Mouse (Mus musculus) hindbrain, postnatal 0 days (tissue): Measurements from ENCODE around the gene Maff. TPM values are rescaled to one million over a fixed set of nuclear protein-coding genes. Genes with fewer than 3 reads are reported as not detected.
A peak's percentile ranks its signal among the peaks of the same experiment; 100 is the strongest.

Experiments
- ATAC-seq: fragments of 200-750 bp; cut with Nextera tagmentation; 2 replicates; pipeline ENCODE4 v1.8.0; 2017; ENCODE audit warnings: mild to moderate bottlenecking, moderate TSS enrichment, moderate library complexity
- DNase-seq: peaks from one replicate; pipeline ENCODE4 v3.0.0-alpha.2; 2015; ENCODE audit warnings: low spot score
- H3K27ac ChIP-seq: fragments of 300-500 bp; sonication (generic); 2 replicates; pipeline ENCODE4 v1.5.1; 2014; ENCODE audit warnings: mild to moderate bottlenecking
- H3K27me3 ChIP-seq: fragments of 300-500 bp; sonication (generic); 2 replicates; pipeline ENCODE4 v1.6.1; 2014; ENCODE audit warnings: low read length, mixed read lengths; ENCODE audit not compliant: insufficient read depth
- H3K36me3 ChIP-seq: fragments of 300-500 bp; sonication (generic); 2 replicates; pipeline ENCODE4 v1.6.1; 2014; ENCODE audit warnings: low read length, mixed read lengths; ENCODE audit not compliant: insufficient read depth
- H3K4me1 ChIP-seq: fragments of 300-500 bp; sonication (generic); 2 replicates; pipeline ENCODE4 v1.6.1; 2014; ENCODE audit warnings: antibody characterized with exemption, low read length, mixed read lengths; ENCODE audit not compliant: insufficient read depth
- H3K4me2 ChIP-seq: fragments of 300-500 bp; sonication (generic); 2 replicates; pipeline ENCODE4 v1.6.1; 2014; ENCODE audit warnings: low read depth, mild to moderate bottlenecking, low read length, moderate library complexity, mixed read lengths
- H3K4me3 ChIP-seq: fragments of 300-500 bp; sonication (generic); 2 replicates; pipeline ENCODE4 v1.5.1; 2014; ENCODE audit warnings: low read length
- H3K9ac ChIP-seq: fragments of 300-500 bp; sonication (generic); replicated peaks from 2 replicates; pipeline ENCODE4 v1.6.1; 2014; ENCODE audit warnings: mild to moderate bottlenecking, low read length, moderate library complexity, mixed read lengths
- H3K9me3 ChIP-seq: fragments of 300-500 bp; sonication (generic); 2 replicates; pipeline ENCODE4 v1.6.1; 2016; ENCODE audit warnings: low read length, mixed read lengths
- CTCF ChIP-seq: IDR thresholded peaks from 2 replicates; pipeline ENCODE4 v1.5.1; 2016; ENCODE audit warnings: antibody characterized with exemption, control low read depth, low read depth
- WGBS: fragments of 180-500 bp; shearing (Covaris S2); extraction: QIAGEN DNeasy Blood & Tissue Kit; methylation state at CpG from one replicate; pipeline ENCODE4 v1.1.7; 2014; 5-methylcytosine and 5-hydroxymethylcytosine counted together
- polyA plus RNA-seq: library from polyadenylated mRNA; unstranded; fragments of >200 nt; fragmentation: Nextera tagmentation; extraction: Ambion mirVana; gene quantifications from 2 replicates; pipeline ENCODE4 v1.2.1, GENCODE M21; 2015
- total RNA-seq: library from RNA; depleted of rRNA; stranded (reverse); fragments of >200 nt; gene quantifications from 2 replicates; pipeline ENCODE4 v1.2.3, GENCODE M21; 2014

Maff gene
- total and polyA plus RNA-seq, 2 experiments from 2014 or later: 1.7 to 5.4 TPM

- ATAC-seq (no peak), DNase-seq (no peak)
- Histone ChIP-seq H3K4me3 (no peak overlapping the region), H3K36me3 (peaks cover 16% of the 10 kb centered on the region; the same call in 1 of the 2 replicates), H3K27ac (peak overlapping the region; percentile 48; the same call in 1 of the 2 replicates), H3K27me3 (no peaks in the 10 kb centered on the region), H3K9ac (no peak overlapping the region), H3K9me3 (no peaks in the 10 kb centered on the region), H3K4me2 (no peak overlapping the region), H3K4me1 (peaks cover 3% of the 10 kb centered on the region; the same call in 1 of the 2 replicates)
- WGBS: 90% methylated on average over 7 of the region's 7 CpGs
- no peak for TF ChIP-seq CTCF
These were observed 33.2 kb downstream of the Maff start for GRCm38 (mm10) chr15:79379658-79380057.

- 0 out of 2 replicates have a peak overlapping the region, but pooled peaks have one; percentile 10 for H3K4me2 ChIP-seq
- no peak overlapping the region for H3K9ac ChIP-seq
- no peaks in the 10 kb centered on the region for H3K9me3 ChIP-seq
- H3K27me3 ChIP-seq: no peaks in the 10 kb centered on the region
- H3K27ac ChIP-seq: peak overlapping the region; percentile 58; the same call in 1 of the 2 replicates
- peaks cover 3% of the 10 kb centered on the region; the same call in 1 of the 2 replicates for H3K4me1 ChIP-seq
- H3K4me3 ChIP-seq: no peak overlapping the region
- peak; percentile 83 for TF ChIP-seq CTCF
- ATAC-seq (peak; percentile 61), DNase-seq (peak; percentile 80)
- 44% methylated on average over 21 of the region's 23 CpGs for WGBS
- peaks cover 16% of the 10 kb centered on the region; the same call in 1 of the 2 replicates for H3K36me3 ChIP-seq
These were observed 34.3 kb downstream of the Maff start for GRCm38 (mm10) chr15:79380468-79381444.

GRCm38 (mm10) chr15:79381644-79382043, 35.2 kb downstream of the Maff start:
- H3K36me3 ChIP-seq: peaks cover 12% of the 10 kb centered on the region; the same call in 1 of the 2 replicates
- H3K9me3 ChIP-seq: no peaks in the 10 kb centered on the region
- H3K27me3 ChIP-seq: no peaks in the 10 kb centered on the region
- WGBS: 85% methylated on average over 9 of the region's 9 CpGs
- TF ChIP-seq CTCF: no peak
- ATAC-seq: no peak
- no peak overlapping the region for H3K9ac ChIP-seq
- no peak overlapping the region for H3K27ac ChIP-seq
- H3K4me3 ChIP-seq: no peak overlapping the region
- H3K4me2 ChIP-seq: no peak overlapping the region
- H3K4me1 ChIP-seq: peaks cover 3% of the 10 kb centered on the region; the same call in 1 of the 2 replicates
- no peak for DNase-seq

GRCm38 (mm10) chr15:79387081-79387480, 40.7 kb downstream of the Maff start:
- WGBS: 53% methylated on average over 6 of the region's 6 CpGs
- H3K36me3 ChIP-seq: no peaks in the 10 kb centered on the region
- no peak overlapping the region for H3K4me3 ChIP-seq
- H3K27me3 ChIP-seq: no peaks in the 10 kb centered on the region
- H3K4me2 ChIP-seq: no peak overlapping the region
- H3K4me1 ChIP-seq: 0 out of 2 replicates have a peak, but pooled peaks cover 5% of the 10 kb centered on the region
- no peak overlapping the region for H3K9ac ChIP-seq
- ATAC-seq (no peak), DNase-seq (no peak)
- no peak for TF ChIP-seq CTCF
- no peak overlapping the region for H3K27ac ChIP-seq
- H3K9me3 ChIP-seq: no peaks in the 10 kb centered on the region

- no peak overlapping the region for H3K4me3 ChIP-seq
- no peaks in the 10 kb centered on the region for H3K27me3 ChIP-seq
- no peak for DNase-seq
- H3K9me3 ChIP-seq: no peaks in the 10 kb centered on the region
- ATAC-seq: no peak
- no peak for TF ChIP-seq CTCF
- no peak overlapping the region for H3K27ac ChIP-seq
- peaks cover 5% of the 10 kb centered on the region; the same call in 1 of the 2 replicates for H3K4me1 ChIP-seq
- no peak overlapping the region for H3K4me2 ChIP-seq
- H3K9ac ChIP-seq: no peak overlapping the region
- WGBS: 79% methylated on average over 7 of the region's 7 CpGs
- no peaks in the 10 kb centered on the region for H3K36me3 ChIP-seq
These were observed 41.2 kb downstream of the Maff start for GRCm38 (mm10) chr15:79387611-79388010.

GRCm38 (mm10) chr15:79388171-79388570, 41.8 kb downstream of the Maff start:
- Histone ChIP-seq H3K36me3 (no peaks in the 10 kb centered on the region), H3K27ac (no peak overlapping the region), H3K4me1 (peaks cover 5% of the 10 kb centered on the region; the same call in 1 of the 2 replicates), H3K9me3 (no peaks in the 10 kb centered on the region), H3K4me2 (no peak overlapping the region), H3K9ac (no peak overlapping the region), H3K4me3 (no peak overlapping the region), H3K27me3 (no peaks in the 10 kb centered on the region)
- DNase-seq (no peak), ATAC-seq (no peak)
- WGBS: 79% methylated on average over 6 of the region's 6 CpGs
- TF ChIP-seq CTCF: no peak
